Mouse (Mus musculus) neural tube, embryonic 11.5 days (tissue): ENCODE results near the gene Zfp648. TPM values are rescaled to one million over a fixed set of nuclear protein-coding genes. Genes with fewer than 3 reads are reported as not detected.

Experiments used
- ATAC-seq: fragments of 200-750 bp; cut with Nextera tagmentation; 2 replicates; pipeline ENCODE4 v1.8.0; 2017; ENCODE audit warnings: moderate number of reproducible peaks, mild to moderate bottlenecking, moderate TSS enrichment, moderate library complexity; ENCODE audit not compliant: insufficient read depth, low FRiP score, low TSS enrichment
- DNase-seq: peaks from one replicate; pipeline ENCODE4 v3.0.0-alpha.2; 2015; ENCODE audit warnings: low spot score
- H3K27ac ChIP-seq: fragments of 300-500 bp; sonication (generic); 2 replicates; pipeline ENCODE4 v1.5.1; 2014; ENCODE audit warnings: low read depth, mild to moderate bottlenecking, low read length
- H3K27me3 ChIP-seq: fragments of 300-500 bp; sonication (generic); 2 replicates; pipeline ENCODE4 v1.6.1; 2014; ENCODE audit warnings: mild to moderate bottlenecking, low read length, mixed read lengths; ENCODE audit not compliant: control insufficient read depth, insufficient read depth
- H3K36me3 ChIP-seq: fragments of 300-500 bp; sonication (generic); 2 replicates; pipeline ENCODE4 v1.6.1; 2014; ENCODE audit warnings: mild to moderate bottlenecking, low read length, moderate library complexity, mixed read lengths; ENCODE audit not compliant: control insufficient read depth, insufficient read depth
- H3K4me1 ChIP-seq: fragments of 300-500 bp; sonication (generic); 2 replicates; pipeline ENCODE4 v1.6.1; 2014; ENCODE audit warnings: low read length, mixed read lengths; ENCODE audit not compliant: control insufficient read depth, insufficient read depth
- H3K4me2 ChIP-seq: fragments of 300-500 bp; sonication (generic); 2 replicates; pipeline ENCODE4 v1.6.1; 2014; ENCODE audit warnings: low read depth, mild to moderate bottlenecking, moderate library complexity
- H3K4me3 ChIP-seq: fragments of 300-500 bp; sonication (generic); 2 replicates; pipeline ENCODE4 v1.5.1; 2014; ENCODE audit warnings: low read depth, low read length
- H3K9ac ChIP-seq: fragments of 300-500 bp; sonication (generic); 2 replicates; pipeline ENCODE4 v1.6.1; 2014; ENCODE audit warnings: mild to moderate bottlenecking, low read length
- H3K9me3 ChIP-seq: fragments of 300-500 bp; sonication (generic); 2 replicates; pipeline ENCODE4 v1.6.1; 2016; ENCODE audit warnings: low read length; ENCODE audit not compliant: control insufficient read depth
- WGBS: fragments of 180-500 bp; shearing (Covaris S2); extraction: QIAGEN DNeasy Blood & Tissue Kit; methylation state at CpG from one replicate; pipeline ENCODE4 v1.1.7; 2014; 5-methylcytosine and 5-hydroxymethylcytosine counted together
- polyA plus RNA-seq: library from polyadenylated mRNA; unstranded; fragments of >200 nt; fragmentation: Nextera tagmentation; extraction: Ambion mirVana; gene quantifications from 2 replicates; pipeline ENCODE4 v1.2.1, GENCODE M21; 2014

Gene Zfp648
- polyA plus RNA-seq, 1 experiment from 2014 or later, result 0.58 TPM

DNA sequence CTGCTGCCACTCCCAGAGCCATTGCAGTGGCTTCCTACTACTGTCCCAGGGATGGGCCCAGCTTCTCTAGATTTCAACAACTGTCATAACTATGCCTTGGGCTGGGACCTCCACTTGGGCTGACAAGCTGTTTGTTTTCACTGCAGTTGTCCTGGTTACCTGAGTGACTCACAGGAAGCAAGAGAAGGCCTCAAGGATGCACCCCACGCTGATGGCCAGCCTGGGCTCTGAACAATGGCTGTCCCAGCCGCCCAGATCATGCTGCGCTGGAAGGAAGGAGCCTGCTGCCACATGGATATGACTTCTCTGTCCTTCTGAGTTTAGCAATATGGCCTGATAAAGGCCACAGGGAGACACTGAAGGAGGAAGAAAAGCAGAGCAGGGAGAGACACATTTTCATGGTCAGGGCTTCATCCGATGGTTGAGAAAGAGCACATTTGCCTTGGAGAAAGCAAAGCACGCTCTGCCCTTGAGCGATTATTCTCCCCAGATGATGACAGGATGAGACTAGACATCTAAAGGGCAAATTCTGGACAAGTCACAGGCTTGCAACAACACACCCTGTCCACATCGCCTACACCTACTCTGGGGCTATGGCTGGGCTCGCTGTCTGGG is 22.3 kb upstream of the Zfp648 start:
- Histone ChIP-seq H3K9ac (no peak overlapping the region), H3K27me3 (no peaks in the 10 kb centered on the region), H3K4me2 (no peak overlapping the region), H3K36me3 (no peaks in the 10 kb centered on the region), H3K9me3 (no peaks in the 10 kb centered on the region), H3K4me1 (no peaks in the 10 kb centered on the region), H3K4me3 (no peak overlapping the region), H3K27ac (no peak overlapping the region)
- WGBS, result 89% methylated on average over 8 of the region's 8 CpGs
- ATAC-seq, result no peak
- no peak for DNase-seq

GRCm38 (mm10) chr1:154180952-154181351 is 20.0 kb upstream of the Zfp648 start:
- no peaks in the 10 kb centered on the region for H3K4me1 ChIP-seq
- DNase-seq (peak; percentile 74), ATAC-seq (peak; percentile 72; the same call in 1 of the 2 replicates)
- 46% methylated on average over 2 of the region's 2 CpGs for WGBS
- no peaks in the 10 kb centered on the region for H3K9me3 ChIP-seq
- H3K4me3 ChIP-seq, result no peak overlapping the region
- no peaks in the 10 kb centered on the region for H3K27me3 ChIP-seq
- H3K4me2 ChIP-seq, result no peak overlapping the region
- H3K9ac ChIP-seq, result no peak overlapping the region
- H3K27ac ChIP-seq, result no peak overlapping the region
- no peaks in the 10 kb centered on the region for H3K36me3 ChIP-seq

GRCm38 (mm10) chr1:154182396-154183076 is 18.5 kb upstream of the Zfp648 start:
- no peak overlapping the region for H3K9ac ChIP-seq
- no peak for ATAC-seq
- no peak for DNase-seq
- no peaks in the 10 kb centered on the region for H3K9me3 ChIP-seq
- WGBS, result 75% methylated on average over 6 of the region's 6 CpGs
- H3K36me3 ChIP-seq, result no peaks in the 10 kb centered on the region
- H3K4me3 ChIP-seq, result no peak overlapping the region
- H3K27ac ChIP-seq, result no peak overlapping the region
- no peaks in the 10 kb centered on the region for H3K27me3 ChIP-seq
- H3K4me2 ChIP-seq, result no peak overlapping the region
- H3K4me1 ChIP-seq, result no peaks in the 10 kb centered on the region

- no peaks in the 10 kb centered on the region for H3K9me3 ChIP-seq
- 91% methylated on average over 7 of the region's 7 CpGs for WGBS
- H3K4me3 ChIP-seq, result no peak overlapping the region
- no peak overlapping the region for H3K4me2 ChIP-seq
- no peaks in the 10 kb centered on the region for H3K36me3 ChIP-seq
- H3K9ac ChIP-seq, result no peak overlapping the region
- H3K27me3 ChIP-seq, result no peaks in the 10 kb centered on the region
- H3K4me1 ChIP-seq, result no peaks in the 10 kb centered on the region
- ATAC-seq (no peak), DNase-seq (no peak)
- H3K27ac ChIP-seq, result no peak overlapping the region
Measured at GRCm38 (mm10) chr1:154183077-154183751, 17.8 kb upstream of the Zfp648 start.

- Histone ChIP-seq H3K36me3 (no peaks in the 10 kb centered on the region), H3K9me3 (no peaks in the 10 kb centered on the region), H3K4me1 (no peaks in the 10 kb centered on the region), H3K4me2 (no peak overlapping the region), H3K9ac (no peak overlapping the region), H3K27me3 (no peaks in the 10 kb centered on the region), H3K27ac (no peak overlapping the region), H3K4me3 (no peak overlapping the region)
- no peak for DNase-seq
- no peak for ATAC-seq
- WGBS, result 84% methylated on average over 4 of the region's 4 CpGs
Measured at GRCm38 (mm10) chr1:154188229-154188628, 12.8 kb upstream of the Zfp648 start.

- no peaks in the 10 kb centered on the region for H3K9me3 ChIP-seq
- no peaks in the 10 kb centered on the region for H3K27me3 ChIP-seq
- ATAC-seq, result no peak
- H3K4me1 ChIP-seq, result no peaks in the 10 kb centered on the region
- H3K9ac ChIP-seq, result no peak overlapping the region
- peak; percentile 30 for DNase-seq
- H3K4me3 ChIP-seq, result no peak overlapping the region
- no peak overlapping the region for H3K27ac ChIP-seq
- no peaks in the 10 kb centered on the region for H3K36me3 ChIP-seq
- H3K4me2 ChIP-seq, result no peak overlapping the region
- WGBS, result 44% methylated on average over 4 of the region's 4 CpGs
Measured at GRCm38 (mm10) chr1:154188631-154189030, 12.4 kb upstream of the Zfp648 start.

GRCm38 (mm10) chr1:154189842-154190530 is 11.0 kb upstream of the Zfp648 start:
- H3K27me3 ChIP-seq, result no peaks in the 10 kb centered on the region
- DNase-seq, result no peak
- no peak for ATAC-seq
- no peak overlapping the region for H3K4me3 ChIP-seq
- H3K9ac ChIP-seq, result no peak overlapping the region
- H3K36me3 ChIP-seq, result no peaks in the 10 kb centered on the region
- WGBS, result 64% methylated on average over 14 of the region's 18 CpGs
- H3K9me3 ChIP-seq, result no peaks in the 10 kb centered on the region
- no peaks in the 10 kb centered on the region for H3K4me1 ChIP-seq
- no peak overlapping the region for H3K27ac ChIP-seq
- no peak overlapping the region for H3K4me2 ChIP-seq

DNA sequence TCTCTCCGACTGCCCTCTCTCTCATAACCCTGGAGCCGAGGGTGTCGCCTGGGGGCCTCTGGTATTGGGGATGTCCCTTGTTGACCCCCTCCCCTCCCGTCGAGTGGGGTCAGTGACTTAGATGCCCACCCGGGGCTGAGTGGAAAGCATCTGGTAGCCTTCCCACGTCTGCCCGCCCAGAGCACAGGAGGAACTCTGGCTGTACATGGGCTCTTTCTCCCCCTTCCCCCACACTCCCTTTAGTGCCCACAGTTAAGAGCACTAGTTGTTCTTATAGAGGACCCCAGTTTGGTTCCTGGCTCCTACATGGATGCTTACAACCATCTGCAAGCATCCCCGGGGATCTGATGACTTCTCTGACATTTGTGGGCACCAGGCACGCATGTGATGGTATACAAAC is 2.1 kb upstream of the Zfp648 start:
- Histone ChIP-seq H3K4me3 (no peak overlapping the region), H3K27ac (no peak overlapping the region), H3K27me3 (peaks cover 5% of the 10 kb centered on the region), H3K4me1 (no peaks in the 10 kb centered on the region), H3K9ac (no peak overlapping the region), H3K36me3 (no peaks in the 10 kb centered on the region), H3K9me3 (no peaks in the 10 kb centered on the region), H3K4me2 (no peak overlapping the region)
- ATAC-seq (no peak), DNase-seq (no peak)
- 87% methylated on average over 10 of the region's 10 CpGs for WGBS
